Mouse (Mus musculus): ENCODE data around the gene Icam4. TPM values are rescaled to one million over a fixed set of nuclear protein-coding genes. Genes with fewer than 3 reads are reported as not detected.

Gene Icam4
- polyA plus RNA-seq (2014; fragmentation: Illumina TruSeq; extraction: RNeasy Lipid Tissue Mini Kit (QIAGEN cat#74804); ENCODE audit: low read depth, low replicate concordance), result not detected

GRCm38 (mm10) chr9:21029291-21030054, at the start of gene Icam4:
TSS of gene Icam4 (plus strand) at chr9:21029373.

DNA sequence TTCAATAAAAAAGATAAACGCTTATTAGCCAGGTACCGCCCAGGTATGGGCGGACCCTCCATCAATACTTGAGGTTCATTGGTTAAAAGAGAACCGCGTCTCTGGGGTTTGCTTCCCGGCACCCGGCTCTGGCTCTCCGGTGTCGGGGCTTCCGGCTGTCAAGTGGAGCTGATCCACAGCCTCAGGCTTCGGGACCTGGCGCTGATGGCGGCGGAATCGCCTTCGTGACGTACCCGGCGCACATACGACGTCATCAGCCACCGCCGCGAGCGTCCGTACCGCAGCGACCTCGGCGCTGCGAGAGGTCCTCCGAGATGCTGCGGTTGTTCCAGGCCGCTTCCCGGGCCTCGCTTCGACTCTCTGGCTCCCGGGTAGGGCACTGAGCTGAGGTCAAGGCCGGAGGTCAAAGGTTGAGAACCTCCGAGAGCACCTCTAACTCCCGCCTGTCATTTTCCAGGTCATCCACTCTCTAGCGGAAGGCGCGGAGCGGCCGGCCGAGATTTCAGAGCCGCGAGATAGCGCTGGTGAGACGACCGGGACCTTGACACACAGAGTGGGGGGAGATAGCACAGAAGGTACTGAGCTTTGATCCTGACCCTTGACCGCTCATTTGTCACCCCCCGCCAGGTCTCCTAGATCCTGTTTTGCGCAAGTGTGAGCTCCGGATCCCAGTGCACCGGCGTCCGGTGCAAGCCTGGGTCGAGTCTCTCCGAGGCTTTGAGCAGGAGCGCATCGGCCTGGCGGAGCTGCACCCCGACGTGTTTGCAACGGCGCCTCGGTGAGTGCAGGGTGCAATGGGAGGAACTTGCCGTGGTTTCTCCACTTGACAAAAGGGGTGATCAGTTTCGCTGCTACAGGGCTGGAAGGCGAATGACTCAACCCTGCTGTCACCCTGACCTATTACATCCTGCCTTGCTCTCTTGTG, 26.3 kb upstream of the Icam4 start, which contains the start of gene Mrpl4:
TSS of gene Mrpl4 (plus strand) at position 112 of the 925 bp plus-strand sequence.

DNA sequence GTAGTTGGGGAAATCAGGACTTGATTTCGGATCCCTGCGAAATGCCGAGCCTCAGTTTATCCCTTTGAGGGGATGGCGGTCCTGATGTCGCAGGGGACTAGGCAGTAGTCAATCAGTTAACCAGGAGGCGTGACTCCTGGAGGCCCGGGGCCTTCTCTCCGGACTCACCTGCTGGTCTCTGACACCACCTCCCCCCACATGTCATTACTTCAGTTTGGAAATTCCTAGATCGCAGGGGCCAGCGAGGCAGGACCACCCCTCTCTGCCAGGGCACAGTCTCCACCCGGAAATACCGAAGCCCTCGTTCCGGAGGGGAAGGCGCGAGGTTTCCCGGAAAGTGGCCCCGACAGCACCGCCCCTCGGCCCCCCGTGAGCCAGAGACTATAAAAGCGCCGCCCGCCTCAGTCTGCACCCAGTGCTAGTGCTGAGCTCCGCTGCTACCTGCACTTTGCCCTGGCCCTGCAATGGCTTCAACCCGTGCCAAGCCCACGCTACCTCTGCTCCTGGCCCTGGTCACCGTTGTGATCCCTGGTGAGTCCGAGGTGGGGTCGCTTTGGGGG, 13.5 kb upstream of the Icam4 start, which contains the start of gene Icam1:
TSS of gene Icam1 (plus strand) at position 415 of the 560 bp plus-strand sequence.

DNA sequence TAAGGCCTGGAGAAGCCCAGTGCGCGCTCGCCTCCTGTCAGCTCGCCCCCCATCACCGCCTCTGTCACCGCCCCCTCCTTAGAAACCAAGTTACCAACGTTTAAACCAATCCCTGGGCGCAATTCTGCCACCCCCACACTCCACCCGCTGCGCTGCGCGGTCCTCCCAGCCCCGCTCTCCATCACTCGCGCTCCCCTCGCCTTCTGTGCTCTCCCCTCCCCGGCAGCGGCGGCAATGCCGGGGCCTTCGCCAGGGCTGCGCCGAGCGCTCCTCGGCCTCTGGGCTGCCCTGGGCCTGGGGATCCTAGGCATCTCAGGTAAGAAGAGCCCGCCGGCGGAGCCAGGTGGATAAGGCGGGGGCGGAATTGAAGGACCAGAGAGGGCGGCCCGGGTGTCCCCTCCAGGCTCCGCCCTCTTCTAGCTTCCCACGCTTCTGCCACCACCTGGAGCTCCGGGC, 2.8 kb downstream of the Icam4 start, which contains the start of gene Icam5:
TSS of gene Icam5 (plus strand) at position 178 of the 456 bp plus-strand sequence.

GRCm38 (mm10) chr9:21067006-21067684, 38.0 kb downstream of the Icam4 start, which contains the start of gene Zglp1:
TSS of gene Zglp1 (minus strand) at chr9:21067093.

GRCm38 (mm10) chr9:21073044-21073840, 44.1 kb downstream of the Icam4 start, which contains the start of the genes Gm49373 and Fdx1l:
TSS of gene Gm49373 (minus strand) at chr9:21073096.
TSS of gene Fdx1l (minus strand) at chr9:21073614.

Other genes starting within 250 kb of the Icam4 start
- gene Col5a3, start 214.3 kb upstream of the Icam4 start, polyA plus RNA-seq (2014; fragmentation: Illumina TruSeq; extraction: RNeasy Lipid Tissue Mini Kit (QIAGEN cat#74804); ENCODE audit: low read depth, low replicate concordance), result not detected
- not detected for gene Rdh8, start 210.9 kb upstream of the Icam4 start, polyA plus RNA-seq (2014; fragmentation: Illumina TruSeq; extraction: RNeasy Lipid Tissue Mini Kit (QIAGEN cat#74804); ENCODE audit: low read depth, low replicate concordance)
- 2.0 TPM for gene A230050P20Rik, start 160.7 kb upstream of the Icam4 start, polyA plus RNA-seq (2014; fragmentation: Illumina TruSeq; extraction: RNeasy Lipid Tissue Mini Kit (QIAGEN cat#74804); ENCODE audit: low read depth, low replicate concordance)
- gene Angptl6, start 149.6 kb upstream of the Icam4 start, polyA plus RNA-seq (2014; fragmentation: Illumina TruSeq; extraction: RNeasy Lipid Tissue Mini Kit (QIAGEN cat#74804); ENCODE audit: low read depth, low replicate concordance), result not detected
- not detected for gene Ppan, start 141.2 kb upstream of the Icam4 start, polyA plus RNA-seq (2014; fragmentation: Illumina TruSeq; extraction: RNeasy Lipid Tissue Mini Kit (QIAGEN cat#74804); ENCODE audit: low read depth, low replicate concordance)
- gene Eif3g, start 130.8 kb upstream of the Icam4 start, polyA plus RNA-seq (2014; fragmentation: Illumina TruSeq; extraction: RNeasy Lipid Tissue Mini Kit (QIAGEN cat#74804); ENCODE audit: low read depth, low replicate concordance), result 22.3 TPM
- gene Dnmt1, start 69.5 kb upstream of the Icam4 start, polyA plus RNA-seq (2014; fragmentation: Illumina TruSeq; extraction: RNeasy Lipid Tissue Mini Kit (QIAGEN cat#74804); ENCODE audit: low read depth, low replicate concordance), result 2.7 TPM
- gene S1pr2, start 52.6 kb upstream of the Icam4 start, polyA plus RNA-seq (2014; fragmentation: Illumina TruSeq; extraction: RNeasy Lipid Tissue Mini Kit (QIAGEN cat#74804); ENCODE audit: low read depth, low replicate concordance), result 0.24 TPM
- gene Mrpl4, start 26.6 kb upstream of the Icam4 start, polyA plus RNA-seq (2014; fragmentation: Illumina TruSeq; extraction: RNeasy Lipid Tissue Mini Kit (QIAGEN cat#74804); ENCODE audit: low read depth, low replicate concordance), result 0.40 TPM
- gene Icam1, start 13.4 kb upstream of the Icam4 start, polyA plus RNA-seq (2014; fragmentation: Illumina TruSeq; extraction: RNeasy Lipid Tissue Mini Kit (QIAGEN cat#74804); ENCODE audit: low read depth, low replicate concordance), result 5.3 TPM
- gene Icam5, start 2.7 kb downstream of the Icam4 start, polyA plus RNA-seq (2014; fragmentation: Illumina TruSeq; extraction: RNeasy Lipid Tissue Mini Kit (QIAGEN cat#74804); ENCODE audit: low read depth, low replicate concordance), result not detected
- gene Zglp1, start 37.7 kb downstream of the Icam4 start, polyA plus RNA-seq (2014; fragmentation: Illumina TruSeq; extraction: RNeasy Lipid Tissue Mini Kit (QIAGEN cat#74804); ENCODE audit: low read depth, low replicate concordance), result not detected
- not detected for gene Gm49373, start 43.7 kb downstream of the Icam4 start, polyA plus RNA-seq (2014; fragmentation: Illumina TruSeq; extraction: RNeasy Lipid Tissue Mini Kit (QIAGEN cat#74804); ENCODE audit: low read depth, low replicate concordance)
- gene Fdx1l, start 44.2 kb downstream of the Icam4 start, polyA plus RNA-seq (2014; fragmentation: Illumina TruSeq; extraction: RNeasy Lipid Tissue Mini Kit (QIAGEN cat#74804); ENCODE audit: low read depth, low replicate concordance), result 0.69 TPM
- 0.73 TPM for gene Gm38431, start 62.6 kb downstream of the Icam4 start, polyA plus RNA-seq (2014; fragmentation: Illumina TruSeq; extraction: RNeasy Lipid Tissue Mini Kit (QIAGEN cat#74804); ENCODE audit: low read depth, low replicate concordance)
- gene Raver1, start 62.6 kb downstream of the Icam4 start, polyA plus RNA-seq (2014; fragmentation: Illumina TruSeq; extraction: RNeasy Lipid Tissue Mini Kit (QIAGEN cat#74804); ENCODE audit: low read depth, low replicate concordance), result 4.5 TPM
- 2.0 TPM for gene Tyk2, start 101.9 kb downstream of the Icam4 start, polyA plus RNA-seq (2014; fragmentation: Illumina TruSeq; extraction: RNeasy Lipid Tissue Mini Kit (QIAGEN cat#74804); ENCODE audit: low read depth, low replicate concordance)
- 9.0 TPM for gene Cdc37, start 120.6 kb downstream of the Icam4 start, polyA plus RNA-seq (2014; fragmentation: Illumina TruSeq; extraction: RNeasy Lipid Tissue Mini Kit (QIAGEN cat#74804); ENCODE audit: low read depth, low replicate concordance)
- gene Pde4a, start 136.3 kb downstream of the Icam4 start, polyA plus RNA-seq (2014; fragmentation: Illumina TruSeq; extraction: RNeasy Lipid Tissue Mini Kit (QIAGEN cat#74804); ENCODE audit: low read depth, low replicate concordance), result 0.93 TPM
- 7.0 TPM for gene Keap1, start 210.0 kb downstream of the Icam4 start, polyA plus RNA-seq (2014; fragmentation: Illumina TruSeq; extraction: RNeasy Lipid Tissue Mini Kit (QIAGEN cat#74804); ENCODE audit: low read depth, low replicate concordance)
- gene S1pr5, start 219.1 kb downstream of the Icam4 start, polyA plus RNA-seq (2014; fragmentation: Illumina TruSeq; extraction: RNeasy Lipid Tissue Mini Kit (QIAGEN cat#74804); ENCODE audit: low read depth, low replicate concordance), result not detected
- 1.3 TPM for gene Atg4d, start 235.9 kb downstream of the Icam4 start, polyA plus RNA-seq (2014; fragmentation: Illumina TruSeq; extraction: RNeasy Lipid Tissue Mini Kit (QIAGEN cat#74804); ENCODE audit: low read depth, low replicate concordance)

All from kidney, adult 10 weeks (tissue).